Mouse (Mus musculus) adrenal gland, postnatal 4 days (tissue): ENCODE results near the gene Det1. TPM values are rescaled to one million over a fixed set of nuclear protein-coding genes. Genes with fewer than 3 reads are reported as not detected.

Experiments
- DNase-seq, 2 experiments: peaks; one replicate each; pipeline ENCODE4 v3.0.0; 2021 to 2022; ENCODE audit warnings: low spot score in 2 of 2, mixed read lengths in 2 of 2
- total RNA-seq, 2 experiments: library from RNA; stranded (reverse); gene quantifications; 2 replicates each; pipeline ENCODE4 v1.2.3; 2021

Gene Det1
- total RNA-seq, 2 experiments from 2014 or later: 13.2 to 14.0 TPM

- DNase-seq: no peak
Measured at GRCm38 (mm10) chr7:78855044-78855655, 8.1 kb upstream of the Det1 start.

- no peak for DNase-seq
Measured at GRCm38 (mm10) chr7:78854051-78854450, 7.0 kb upstream of the Det1 start.

- DNase-seq: no peak
Measured at GRCm38 (mm10) chr7:78846066-78846716, 872 bp downstream of the Det1 start.

GRCm38 (mm10) chr7:78841601-78842000 is 5.5 kb downstream of the Det1 start:
- DNase-seq: no peak

GRCm38 (mm10) chr7:78837250-78837649 is 9.8 kb downstream of the Det1 start:
- no peak for DNase-seq

- no peak for DNase-seq
Measured at GRCm38 (mm10) chr7:78835656-78836055, 11.4 kb downstream of the Det1 start.

- DNase-seq: no peak
Measured at GRCm38 (mm10) chr7:78827749-78828362, 19.2 kb downstream of the Det1 start.

- no peak for DNase-seq
Measured at GRCm38 (mm10) chr7:78826682-78827385, 20.2 kb downstream of the Det1 start.

GRCm38 (mm10) chr7:78818336-78818735 is 28.7 kb downstream of the Det1 start:
- no peak for DNase-seq

- no peak for DNase-seq
Measured at GRCm38 (mm10) chr7:78814766-78815165, 32.3 kb downstream of the Det1 start.

GRCm38 (mm10) chr7:78813791-78814190 is 33.3 kb downstream of the Det1 start:
- no peak for DNase-seq

GRCm38 (mm10) chr7:78807192-78807591 is 39.9 kb downstream of the Det1 start:
- no peak for DNase-seq

GRCm38 (mm10) chr7:78803841-78804240 is 43.2 kb downstream of the Det1 start:
- no peak for DNase-seq

- DNase-seq: no peak
Measured at GRCm38 (mm10) chr7:78799730-78800496, 47.1 kb downstream of the Det1 start.

GRCm38 (mm10) chr7:78797843-78798455 is 49.1 kb downstream of the Det1 start:
- DNase-seq: no peak

GRCm38 (mm10) chr7:78796624-78797023 is 50.4 kb downstream of the Det1 start:
- DNase-seq: no peak

GRCm38 (mm10) chr7:78794571-78795092 is 52.4 kb downstream of the Det1 start:
- no peak for DNase-seq

GRCm38 (mm10) chr7:78793895-78794570 is 53.0 kb downstream of the Det1 start:
- DNase-seq: no peak

GRCm38 (mm10) chr7:78791359-78792222 is 55.5 kb downstream of the Det1 start:
- no peak for DNase-seq
